Mouse (Mus musculus): ENCODE data around the gene Dmwd.

- no peak for TF ChIP-seq POLR2A (IDR thresholded peaks at IDR 0.05; ENCODE audit: borderline replicate concordance, insufficient read depth, low read length)
- TF ChIP-seq CTCF (IDR thresholded peaks at IDR 0.05; ENCODE audit: borderline replicate concordance, insufficient read depth, low read depth, low read length), result no peak
These were observed 21.3 kb upstream of the Dmwd start for GRCm38 (mm10) chr7:19054777-19055076.

Data from cerebellum, adult 2 months (tissue).